Mouse (Mus musculus): ENCODE data around the gene Arl2.

- TF ChIP-seq MYOG (IDR thresholded peaks at IDR 0.05; ENCODE audit: control insufficient read depth in 1 of 3, insufficient read depth in 1 of 3, insufficient read length in 2 of 3, low read depth in 2 of 3): no peak
- no peak for TF ChIP-seq POLR2AphosphoS2 (IDR thresholded peaks at IDR 0.05; ENCODE audit: insufficient read length, low read depth)
- TF ChIP-seq POLR2A (IDR thresholded peaks at IDR 0.05; ENCODE audit: insufficient read length, low read depth): no peak
- no peak for TF ChIP-seq USF1 (IDR thresholded peaks at IDR 0.05; ENCODE audit: low read depth)
- no peak for TF ChIP-seq MAX (IDR thresholded peaks at IDR 0.05; ENCODE audit: low read depth)
- TF ChIP-seq E2F4 (IDR thresholded peaks at IDR 0.05; ENCODE audit: insufficient read depth): no peak
- no peak for TF ChIP-seq TCF3 (IDR thresholded peaks at IDR 0.05; ENCODE audit: insufficient read length, low read depth)
These were observed 40.3 kb upstream of the Arl2 start for GRCm38 (mm10) chr19:6181629-6182028.
